Mouse (Mus musculus) forebrain, embryonic 16.5 days (tissue): ENCODE data around the gene Irf3. TPM values are rescaled to one million over a fixed set of nuclear protein-coding genes. Genes with fewer than 3 reads are reported as not detected.
A peak's percentile ranks its signal among the peaks of the same experiment; 100 is the strongest.

ENCODE experiments used
- ATAC-seq: fragments of 200-750 bp; cut with Nextera tagmentation; 2 replicates; pipeline ENCODE4 v1.8.0; 2017; ENCODE audit warnings: mild to moderate bottlenecking, moderate library complexity
- H3K27ac ChIP-seq: fragments of 300-500 bp; sonication (generic); 2 replicates; pipeline ENCODE4 v1.5.1; 2014; ENCODE audit warnings: low read length, control low read depth
- H3K27me3 ChIP-seq: fragments of 300-500 bp; sonication (generic); replicated peaks from 2 replicates; pipeline ENCODE4 v1.6.1; 2014; ENCODE audit warnings: low read length; ENCODE audit not compliant: control insufficient read depth, insufficient read depth
- H3K36me3 ChIP-seq: fragments of 300-500 bp; sonication (generic); 2 replicates; pipeline ENCODE4 v1.6.1; 2014; ENCODE audit not compliant: control insufficient read depth, insufficient read depth
- H3K4me1 ChIP-seq: fragments of 300-500 bp; sonication (generic); replicated peaks from 2 replicates; pipeline ENCODE4 v1.6.1; 2014; ENCODE audit warnings: low read length; ENCODE audit not compliant: control insufficient read depth, insufficient read depth
- H3K4me2 ChIP-seq: fragments of 300-500 bp; sonication (generic); 2 replicates; pipeline ENCODE4 v1.6.1; 2014; ENCODE audit warnings: mild to moderate bottlenecking, low read length, control low read depth
- H3K4me3 ChIP-seq: fragments of 300-500 bp; sonication (generic); replicated peaks from 2 replicates; pipeline ENCODE4 v1.5.1; 2014; ENCODE audit warnings: mild to moderate bottlenecking, low read length, control low read depth
- H3K9ac ChIP-seq: fragments of 300-500 bp; sonication (generic); replicated peaks from 2 replicates; pipeline ENCODE4 v1.6.1; 2014; ENCODE audit warnings: low read depth, low read length, control low read depth
- H3K9me3 ChIP-seq: fragments of 300-500 bp; sonication (generic); 2 replicates; pipeline ENCODE4 v1.6.1; 2016; ENCODE audit warnings: low read length; ENCODE audit not compliant: control insufficient read depth
- WGBS: fragments of 180-500 bp; shearing (Covaris S2); extraction: QIAGEN DNeasy Blood & Tissue Kit; methylation state at CpG from one replicate; pipeline ENCODE4 v1.1.7; 2014; 5-methylcytosine and 5-hydroxymethylcytosine counted together
- polyA plus RNA-seq: library from polyadenylated mRNA; unstranded; fragments of >200 nt; fragmentation: Nextera tagmentation; extraction: Ambion mirVana; gene quantifications from 2 replicates; pipeline ENCODE4 v1.2.1, GENCODE M21; 2015

The Irf3 gene
- polyA plus RNA-seq, 1 experiment from 2014 or later, result 60.6 TPM

- no peak overlapping the region for H3K27ac ChIP-seq
- peaks cover 26% of the 10 kb centered on the region for H3K36me3 ChIP-seq
- peak overlapping the region; percentile 74 for H3K4me3 ChIP-seq
- H3K27me3 ChIP-seq, result no peaks in the 10 kb centered on the region
- WGBS, result 77% methylated on average over 7 of the region's 7 CpGs
- peak overlapping the region; percentile 79 for H3K4me2 ChIP-seq
- no peak overlapping the region for H3K9ac ChIP-seq
- H3K9me3 ChIP-seq, result no peaks in the 10 kb centered on the region
- H3K4me1 ChIP-seq, result peaks cover 31% of the 10 kb centered on the region
- ATAC-seq, result no peak
These were observed 13.3 kb upstream of the Irf3 start for GRCm38 (mm10) chr7:44983944-44984832.

DNA sequence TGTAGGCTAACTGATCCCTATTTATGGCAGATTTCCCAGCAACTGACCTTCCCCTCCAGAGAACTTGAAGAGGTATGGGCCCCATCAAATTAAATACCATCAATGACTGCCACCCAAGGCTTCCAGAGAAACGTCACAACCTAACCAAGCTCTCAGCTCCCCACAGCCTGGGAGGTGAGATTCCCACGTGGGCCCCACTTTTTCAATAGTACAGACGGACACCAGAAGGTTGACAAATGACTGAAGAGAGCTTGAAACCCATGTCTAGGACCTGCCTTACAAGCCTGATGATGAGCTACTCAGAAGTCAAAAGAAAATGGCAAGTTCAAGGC, 12.6 kb upstream of the Irf3 start:
- ATAC-seq, result no peak
- Histone ChIP-seq H3K9ac (0 out of 2 replicates have a peak overlapping the region, but pooled peaks have one; percentile 4), H3K4me3 (peak overlapping the region; percentile 74), H3K4me2 (peak overlapping the region; percentile 79), H3K27ac (peak overlapping the region; percentile 87; the same call in 1 of the 2 replicates), H3K36me3 (peaks cover 24% of the 10 kb centered on the region), H3K9me3 (no peaks in the 10 kb centered on the region), H3K4me1 (peaks cover 31% of the 10 kb centered on the region), H3K27me3 (no peaks in the 10 kb centered on the region)
- WGBS, result 35% methylated on average over 3 of the region's 3 CpGs

- no peak for ATAC-seq
- WGBS, result under 1% methylated on average over 43 of the region's 45 CpGs
- peak overlapping the region; percentile 88 for H3K9ac ChIP-seq
- H3K27ac ChIP-seq, result peak overlapping the region; percentile 87
- no peaks in the 10 kb centered on the region for H3K27me3 ChIP-seq
- H3K36me3 ChIP-seq, result peaks cover 16% of the 10 kb centered on the region
- peaks cover 31% of the 10 kb centered on the region for H3K4me1 ChIP-seq
- no peaks in the 10 kb centered on the region for H3K9me3 ChIP-seq
- H3K4me3 ChIP-seq, result peak overlapping the region; percentile 74
- peak overlapping the region; percentile 79 for H3K4me2 ChIP-seq
These were observed 11.8 kb upstream of the Irf3 start for GRCm38 (mm10) chr7:44985595-44986191.

- Histone ChIP-seq H3K9ac (peak within 1 kb of the TSS; percentile 88), H3K4me3 (peak within 1 kb of the TSS; percentile 74), H3K27ac (peak within 1 kb of the TSS; percentile 94), H3K4me2 (peak within 1 kb of the TSS; percentile 82), H3K4me1 (peaks cover 31% of the 10 kb centered on the region), H3K27me3 (no peaks in the 10 kb centered on the region), H3K9me3 (no peaks in the 10 kb centered on the region), H3K36me3 (peaks cover 10% of the 10 kb centered on the region)
- peak; percentile 96 for ATAC-seq
- WGBS, result under 1% methylated on average over 42 of the region's 42 CpGs
These were observed 11.1 kb upstream of the Irf3 start, which contains the start of gene Prmt1 for GRCm38 (mm10) chr7:44986192-44986878. TSS of gene Prmt1 (minus strand) at chr7:44986568.

DNA sequence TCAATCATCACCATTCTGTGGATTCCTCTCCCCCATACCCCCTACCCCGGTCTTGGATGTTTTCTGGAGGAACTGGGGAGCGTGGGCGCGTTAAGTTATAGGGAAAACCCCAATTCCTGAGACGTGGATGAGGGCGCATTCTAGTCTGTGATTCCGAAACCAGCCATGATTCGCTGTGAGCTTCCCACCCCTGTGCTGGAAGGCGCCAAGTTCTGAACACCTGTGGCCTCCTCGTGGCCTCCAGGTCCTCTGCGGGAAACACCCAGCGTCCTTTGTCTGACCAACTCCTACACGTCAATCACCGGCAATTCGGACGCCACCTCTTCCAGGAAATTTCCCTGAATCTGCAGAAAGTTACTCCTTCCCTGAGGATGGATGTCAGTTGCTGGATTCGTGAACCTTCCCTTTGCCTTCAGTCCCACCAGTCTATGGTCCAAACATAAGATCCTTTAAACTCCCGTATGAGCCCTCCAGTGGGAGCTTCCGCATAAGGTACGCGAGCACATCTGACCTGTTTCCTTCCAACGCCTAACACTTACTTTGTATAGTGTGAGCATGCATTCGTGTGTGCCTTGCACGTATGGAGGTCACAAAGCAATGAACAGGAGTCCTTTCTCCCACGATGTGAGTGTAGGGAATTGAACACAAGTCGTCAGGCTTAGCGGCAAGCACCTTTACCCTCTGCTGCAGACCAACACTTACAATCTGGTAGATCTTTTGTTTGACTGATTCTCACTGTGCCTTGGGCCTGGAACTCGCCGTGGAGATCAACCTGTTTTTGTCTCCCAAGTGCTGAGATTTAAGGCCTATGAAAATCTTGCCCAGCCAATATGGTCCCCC, 10.3 kb upstream of the Irf3 start:
- 0% methylated on average over 29 of the region's 29 CpGs for WGBS
- ATAC-seq, result no peak; the same call in 1 of the 2 replicates
- Histone ChIP-seq H3K9ac (peak overlapping the region; percentile 79), H3K4me3 (peak overlapping the region; percentile 69), H3K9me3 (no peaks in the 10 kb centered on the region), H3K4me2 (peak overlapping the region; percentile 82), H3K4me1 (peaks cover 31% of the 10 kb centered on the region), H3K27ac (peak overlapping the region; percentile 94), H3K36me3 (peaks cover 2% of the 10 kb centered on the region), H3K27me3 (no peaks in the 10 kb centered on the region)

DNA sequence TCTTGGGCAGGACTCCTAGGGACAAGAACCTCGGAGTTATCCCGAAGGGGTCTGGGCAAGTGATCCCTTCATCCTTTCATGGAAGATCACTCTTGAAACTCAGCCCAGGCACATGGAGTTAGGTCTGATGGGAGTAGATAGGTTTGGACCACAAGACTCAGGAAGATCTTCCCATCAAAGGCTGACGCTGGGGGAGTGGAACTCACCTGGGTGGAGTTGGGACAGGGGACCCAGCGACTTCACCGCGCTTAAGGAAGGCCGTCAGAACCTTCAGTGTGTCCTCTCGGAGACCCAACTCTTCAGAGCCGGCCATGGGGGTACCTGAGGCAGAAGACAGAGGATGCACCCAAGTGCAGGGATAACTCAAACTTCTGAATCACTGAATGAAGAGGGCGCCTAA, 776 bp upstream of the Irf3 start:
- peaks cover 22% of the 10 kb centered on the region for H3K4me1 ChIP-seq
- peak overlapping the region; percentile 59 for H3K4me3 ChIP-seq
- H3K27me3 ChIP-seq, result no peaks in the 10 kb centered on the region
- peak overlapping the region; percentile 58 for H3K4me2 ChIP-seq
- 10% methylated on average over 10 of the region's 10 CpGs for WGBS
- no peak for ATAC-seq
- H3K27ac ChIP-seq, result no peak overlapping the region
- peaks cover 13% of the 10 kb centered on the region for H3K36me3 ChIP-seq
- peak overlapping the region; percentile 30 for H3K9ac ChIP-seq
- no peaks in the 10 kb centered on the region for H3K9me3 ChIP-seq

DNA sequence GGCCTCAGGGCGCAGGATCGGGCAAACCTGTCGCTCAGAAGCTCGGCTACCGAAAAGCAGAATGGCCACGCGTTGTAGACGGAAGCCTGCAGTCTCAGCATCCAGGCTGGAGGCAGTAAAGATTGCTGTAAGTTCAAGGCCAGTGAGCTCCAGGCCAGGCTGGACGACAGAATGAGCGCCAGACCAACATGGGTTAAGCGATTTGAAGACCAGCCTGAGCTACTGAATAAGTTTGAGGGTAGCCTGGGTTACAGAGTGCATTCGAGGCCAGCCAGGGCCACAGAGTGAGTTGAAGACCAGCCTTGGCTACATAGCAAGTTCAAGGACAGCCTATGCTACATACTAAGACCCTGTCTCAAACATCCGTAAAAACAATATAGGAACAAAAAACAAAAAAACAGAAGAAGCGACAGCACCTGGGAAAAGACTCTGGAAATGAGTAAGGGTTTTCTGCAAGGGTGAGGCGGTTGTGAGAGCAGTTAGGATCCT, 536 bp downstream of the Irf3 start:
- Histone ChIP-seq H3K9ac (peak overlapping the region; percentile 68), H3K27ac (peak overlapping the region; percentile 74), H3K27me3 (no peaks in the 10 kb centered on the region), H3K4me1 (peaks cover 22% of the 10 kb centered on the region), H3K36me3 (peaks cover 23% of the 10 kb centered on the region), H3K4me3 (peak overlapping the region; percentile 59), H3K4me2 (peak overlapping the region; percentile 77), H3K9me3 (no peaks in the 10 kb centered on the region)
- no peak for ATAC-seq
- 3% methylated on average over 15 of the region's 15 CpGs for WGBS

GRCm38 (mm10) chr7:44998501-44998955, 1.1 kb downstream of the Irf3 start, which contains the start of gene Bcl2l12:
TSS of gene Bcl2l12 (minus strand) at chr7:44998712.
- ATAC-seq, result no peak
- H3K4me2 ChIP-seq, result peak within 1 kb of the TSS; percentile 77
- peaks cover 22% of the 10 kb centered on the region for H3K4me1 ChIP-seq
- H3K9me3 ChIP-seq, result no peaks in the 10 kb centered on the region
- no peaks in the 10 kb centered on the region for H3K27me3 ChIP-seq
- H3K4me3 ChIP-seq, result peak within 1 kb of the TSS; percentile 59
- H3K9ac ChIP-seq, result peak within 1 kb of the TSS; percentile 68
- H3K36me3 ChIP-seq, result peaks cover 26% of the 10 kb centered on the region
- 2% methylated on average over 18 of the region's 18 CpGs for WGBS
- H3K27ac ChIP-seq, result peak within 1 kb of the TSS; percentile 74
